ENCODE assay signal across 8 mouse cellular contexts in the genomic region with DNA sequence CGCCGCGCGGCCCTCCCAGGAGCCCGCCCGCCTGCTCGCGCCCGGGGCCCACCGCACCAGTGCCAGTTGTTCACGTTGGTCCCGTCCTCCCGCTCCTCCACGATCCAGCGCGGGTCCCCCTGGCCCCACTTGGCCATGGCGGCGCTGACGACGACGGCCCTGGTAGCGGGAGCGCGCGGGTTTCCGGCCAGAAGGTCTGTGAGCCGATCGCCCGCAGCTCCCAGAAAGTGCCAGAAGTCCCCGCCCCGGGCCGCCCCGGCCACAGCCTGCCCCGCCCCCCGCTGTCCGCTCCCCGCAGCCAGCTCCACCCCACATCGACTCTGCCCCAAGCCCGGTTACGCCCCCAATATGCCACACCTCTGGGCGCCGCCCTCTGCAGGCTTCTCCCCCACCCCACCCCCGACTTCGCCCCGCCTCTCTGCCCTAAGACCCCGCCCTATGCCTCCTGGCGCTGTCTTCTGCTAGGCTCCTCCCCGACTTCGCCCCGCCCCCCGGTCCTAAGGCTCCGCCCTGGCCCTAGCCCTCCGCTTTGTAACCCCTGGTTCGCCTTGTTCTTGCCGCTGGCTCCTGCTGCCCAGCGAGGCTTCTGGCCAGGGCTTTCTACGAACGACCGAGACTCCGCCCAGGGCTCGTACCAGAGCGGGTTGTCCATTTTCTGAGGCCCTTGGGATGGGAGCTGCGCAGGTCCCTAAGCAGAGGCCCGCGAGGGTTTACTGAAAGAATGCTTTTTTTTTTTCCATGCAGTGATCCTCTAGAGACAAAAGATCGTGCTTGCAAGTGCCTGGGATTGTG. TPM values are rescaled to one million over a fixed set of nuclear protein-coding genes. Genes with fewer than 3 reads are reported as not detected.
DNase-seq lines count a peak whose midpoint lies in the region; ATAC-seq lines count a peak whose summit lies in the region.

A gene (minus strand): TSS at position 313 of the 792 bp plus-strand sequence.

- H3K4me2 ChIP-seq in hindbrain, embryonic 14.5 days (replicated peaks) = peak within 1 kb of the TSS; percentile 95

- H3K4me1 ChIP-seq in hindbrain, embryonic 14.5 days (replicated peaks; ENCODE audit: control insufficient read depth, insufficient read depth, low read length) = peaks cover 24% of the 10 kb centered on the region

- ATAC-seq in hindbrain, embryonic 14.5 days (ENCODE audit: low FRiP score) = peak; percentile 95

- H3K9me3 ChIP-seq in hindbrain, embryonic 14.5 days (ENCODE audit: control insufficient read depth, low read length) = no peaks in the 10 kb centered on the region

- under 1% methylated on average over 61 of the region's 66 CpGs for WGBS in hindbrain, embryonic 14.5 days

- H3K27ac ChIP-seq in hindbrain, embryonic 14.5 days = peak within 1 kb of the TSS; percentile 93

- H3K4me3 ChIP-seq in hindbrain, embryonic 14.5 days (replicated peaks; ENCODE audit: low read length) = peak within 1 kb of the TSS; percentile 64

- H3K9ac ChIP-seq in hindbrain, embryonic 14.5 days = peak within 1 kb of the TSS; percentile 78

- peak; percentile 98 for DNase-seq in NIH3T3 (ENCODE audit: low read depth)
- peak; percentile 99 to 100 for DNase-seq in cerebellum, postnatal 10 days
- peak; percentile 89 to 91 for DNase-seq in frontal cortex, postnatal 14 days (ENCODE audit: low spot score in 2 of 2)
- DNase-seq in hindbrain, embryonic 14.5 days (ENCODE audit: low spot score) = peak; percentile 91
- peak; percentile 92 to 95 for DNase-seq in layer of hippocampus, postnatal 36 days
- peak; percentile 98 for DNase-seq in lung, postnatal 36 days
- peak; percentile 98 for DNase-seq in retina, postnatal 1 day
- peak; percentile 95 to 97 for DNase-seq in urinary bladder, adult 18-20 months (ENCODE audit: low spot score in 2 of 2)

- H3K27me3 ChIP-seq in hindbrain, embryonic 14.5 days (ENCODE audit: control insufficient read depth, insufficient read depth, low read length) = no peaks in the 10 kb centered on the region

- peaks cover 27% of the 10 kb centered on the region for H3K36me3 ChIP-seq in hindbrain, embryonic 14.5 days (replicated peaks; ENCODE audit: control insufficient read depth, insufficient read depth)

RNA-seq across cellular contexts. Expression of the gene that starts here (rescaled TPM):
- polyA plus RNA-seq in hindbrain, embryonic 14.5 days (2014; fragmentation: Nextera tagmentation; extraction: Ambion mirVana) = 96.4 and 106 TPM in 2 replicates
- total RNA-seq in layer of hippocampus, postnatal 36 days (2021) = 10 to 100 TPM; 64.2 to 71.6 TPM

Comparison
In these comparisons a context has a peak if more than half of its experiments do, and no peak if none do; other contexts are left out.
1. Peak in every context shown above with its lines: DNase-seq, ATAC-seq, H3K4me3 ChIP-seq and H3K27ac ChIP-seq.